Mouse (Mus musculus): ENCODE results near the gene Rbak. TPM values are rescaled to one million over a fixed set of nuclear protein-coding genes. Genes with fewer than 3 reads are reported as not detected.
"Not testable (repeated sequence)": the region's sequence is repeated elsewhere in the genome, so short reads cannot be mapped to it uniquely, and the experiment has no call there.

Rbak gene
- total RNA-seq, 2 experiments from 2014 or later: 3.8 to 6.6 TPM

DNA sequence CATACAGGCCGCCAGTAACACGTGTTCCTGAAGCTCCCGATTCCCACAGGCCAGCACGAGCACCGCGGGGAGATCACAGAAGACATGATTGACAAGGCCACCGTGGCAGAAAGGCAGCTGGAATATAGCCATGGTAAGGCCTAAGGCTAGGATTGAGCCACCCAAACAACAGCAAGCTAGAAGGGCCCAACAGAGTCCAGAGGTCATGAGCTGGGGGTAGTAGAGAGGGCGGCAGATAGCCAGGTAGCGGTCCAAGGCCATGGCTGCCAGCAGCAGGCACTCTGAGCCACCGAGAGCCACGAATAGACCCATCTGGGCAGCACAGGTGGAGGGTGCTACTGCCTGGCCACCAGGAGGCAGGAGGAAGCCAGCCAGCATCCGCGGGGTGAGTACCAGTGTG lies 43.0 kb downstream of the Rbak start:
- no peak for ATAC-seq (ENCODE audit: poor library complexity, severe bottlenecking)

- no peak for ATAC-seq (ENCODE audit: poor library complexity, severe bottlenecking)
Observed at GRCm38 (mm10) chr5:143135042-143135441, 45.5 kb downstream of the Rbak start.

DNA sequence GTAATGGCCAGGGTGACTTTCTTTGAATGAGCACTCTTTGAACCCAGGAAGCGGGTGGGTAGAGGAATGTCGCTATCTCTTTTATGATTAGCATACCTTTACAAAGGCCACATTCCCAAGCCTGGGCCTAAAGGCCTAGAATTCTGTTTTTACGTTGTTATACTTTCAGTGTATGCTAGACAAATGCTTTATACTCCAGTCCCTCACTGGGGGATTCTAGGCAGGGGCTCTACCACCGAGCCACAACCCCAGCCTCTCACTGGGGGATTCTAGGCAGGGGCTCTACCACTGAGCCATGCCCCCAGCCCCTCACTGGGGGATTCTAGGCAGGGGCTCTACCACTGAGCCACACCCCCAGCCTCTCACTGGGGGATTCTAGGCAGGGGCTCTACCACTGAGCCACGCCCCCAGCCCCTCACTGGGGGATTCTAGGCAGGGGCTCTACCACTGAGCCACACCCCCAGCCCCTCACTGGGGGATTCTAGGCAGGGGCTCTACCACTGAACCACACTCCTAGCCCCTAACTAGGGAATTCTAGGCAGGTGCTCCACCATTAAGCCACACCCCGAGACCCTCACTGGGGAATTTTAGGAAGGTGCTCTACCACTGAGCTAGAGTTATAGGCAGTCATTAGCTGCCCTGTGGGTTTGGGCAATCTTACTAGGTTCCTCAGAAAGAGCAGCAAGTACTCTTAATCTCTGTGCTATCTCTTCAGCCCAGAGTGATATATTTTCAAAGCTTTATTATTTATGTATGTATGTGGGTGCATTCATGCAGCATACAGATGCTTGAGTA lies 46.2 kb downstream of the Rbak start:
- ATAC-seq (ENCODE audit: poor library complexity, severe bottlenecking): not testable (repeated sequence)

- ATAC-seq (ENCODE audit: poor library complexity, severe bottlenecking): peak; percentile 30
Observed at GRCm38 (mm10) chr5:143132935-143133514, 47.5 kb downstream of the Rbak start.

DNA sequence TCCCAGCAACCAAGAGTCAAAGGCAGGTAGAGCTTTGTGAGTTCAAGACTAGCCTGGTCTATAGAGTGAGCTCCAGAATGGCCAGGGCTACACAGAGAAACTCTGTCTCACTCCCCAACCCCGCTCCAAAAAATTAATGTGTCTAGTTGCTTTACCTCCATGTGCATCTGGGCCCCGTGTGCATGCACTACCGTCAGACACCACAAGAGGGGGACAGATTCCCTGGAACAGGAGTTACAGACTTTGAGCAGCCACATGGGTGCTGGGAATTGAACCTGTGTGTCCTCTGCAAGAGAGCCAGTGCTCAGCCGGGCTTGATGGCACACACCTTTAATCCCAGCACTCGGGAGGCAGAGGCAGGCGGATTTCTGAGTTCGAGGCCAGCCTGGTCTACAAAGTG lies 50.2 kb downstream of the Rbak start:
- ATAC-seq (ENCODE audit: poor library complexity, severe bottlenecking): peak; percentile 63

DNA sequence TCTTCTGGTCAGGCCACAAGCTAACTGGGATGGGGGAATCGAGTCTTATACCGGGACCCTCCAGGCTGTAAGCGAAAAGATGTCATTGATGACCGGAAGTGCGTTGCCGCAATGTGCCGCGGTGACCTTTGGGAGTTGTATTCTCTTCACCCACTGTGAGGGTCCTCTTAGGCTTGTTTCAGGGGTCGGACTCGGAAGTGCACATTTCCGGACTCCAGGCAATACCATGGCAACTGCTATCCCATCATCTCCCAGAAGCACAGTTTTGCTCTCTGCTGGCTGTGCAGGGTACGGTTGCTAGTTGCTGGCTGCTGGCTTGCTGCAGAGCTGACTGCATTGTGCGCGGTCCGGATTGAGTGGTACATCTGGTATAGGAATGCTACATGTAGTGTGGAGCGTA lies 51.5 kb downstream of the Rbak start:
- ATAC-seq (ENCODE audit: poor library complexity, severe bottlenecking): no peak

GRCm38 (mm10) chr5:143127837-143128236 lies 52.7 kb downstream of the Rbak start:
- no peak for ATAC-seq (ENCODE audit: poor library complexity, severe bottlenecking)

GRCm38 (mm10) chr5:143126908-143127307 lies 53.7 kb downstream of the Rbak start:
- no peak for ATAC-seq (ENCODE audit: poor library complexity, severe bottlenecking)

DNA sequence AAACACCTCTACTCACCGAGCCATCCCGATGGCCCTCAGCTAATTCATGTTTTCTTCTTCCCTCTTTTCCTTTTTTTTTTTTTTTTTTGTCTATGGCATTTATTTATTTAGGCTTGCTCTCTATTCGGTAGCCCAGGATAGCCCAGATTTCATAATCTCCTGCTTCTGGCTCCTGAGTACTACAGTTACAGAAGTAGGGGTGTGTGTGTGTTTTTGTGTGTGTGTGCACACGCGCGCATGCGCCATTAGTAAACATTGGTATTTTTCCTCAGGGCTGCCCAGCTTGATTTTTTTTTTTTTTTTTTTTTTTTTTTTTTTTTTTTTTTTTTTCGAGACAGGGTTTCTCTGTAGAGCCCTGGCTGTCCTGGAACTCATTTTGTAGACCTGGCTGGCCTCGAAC lies 54.5 kb downstream of the Rbak start:
- ATAC-seq (ENCODE audit: poor library complexity, severe bottlenecking): no peak

DNA sequence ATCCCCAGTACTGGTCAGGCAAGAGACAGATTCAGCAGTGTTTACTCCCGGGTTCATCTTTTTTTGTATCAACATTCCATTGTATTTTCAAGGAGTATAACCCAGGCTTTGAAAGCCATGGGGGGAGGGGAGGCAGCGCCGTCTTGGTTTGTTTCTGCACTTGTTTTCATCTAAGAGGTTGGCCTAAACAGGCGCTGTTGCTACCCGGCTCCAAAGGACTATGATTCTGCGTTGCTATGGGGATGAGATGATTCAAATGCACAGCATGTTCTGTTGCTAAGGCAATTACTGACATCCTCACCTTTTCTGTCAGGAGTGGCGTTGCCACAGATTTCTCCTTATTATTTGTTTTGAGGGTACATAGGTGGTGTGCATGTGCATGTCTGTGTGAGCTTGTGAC lies 55.0 kb downstream of the Rbak start:
- ATAC-seq (ENCODE audit: poor library complexity, severe bottlenecking): no peak

- no peak for ATAC-seq (ENCODE audit: poor library complexity, severe bottlenecking)
Observed at GRCm38 (mm10) chr5:143124805-143125378, 55.7 kb downstream of the Rbak start.

GRCm38 (mm10) chr5:143122673-143123072 lies 57.9 kb downstream of the Rbak start:
- ATAC-seq (ENCODE audit: poor library complexity, severe bottlenecking): no peak

Other genes starting within 250 kb of the Rbak start
- not detected in 2 replicates for gene Fscn1, start 220.4 kb downstream of the Rbak start, total RNA-seq (2015)
- 0.08 and 0.11 TPM in 2 replicates for gene Fscn1, start 220.4 kb downstream of the Rbak start, total RNA-seq (2017)
- gene Rnf216, start 67.8 kb downstream of the Rbak start, total RNA-seq (2015): 37.2 and 44.1 TPM in 2 replicates
- gene Rnf216, start 67.8 kb downstream of the Rbak start, total RNA-seq (2017): 38.1 and 57.9 TPM in 2 replicates
- not detected in 2 replicates for gene Olfr718-ps1, start 33.2 kb downstream of the Rbak start, total RNA-seq (2015)
- gene Olfr718-ps1, start 33.2 kb downstream of the Rbak start, total RNA-seq (2017): not detected in 2 replicates
- gene Spdye4b, start 242 bp upstream of the Rbak start, total RNA-seq (2015): not detected in 2 replicates
- not detected in 2 replicates for gene Spdye4b, start 242 bp upstream of the Rbak start, total RNA-seq (2017)
- gene Spdye4a, start 46.1 kb upstream of the Rbak start, total RNA-seq (2015): not detected in 2 replicates
- gene Spdye4a, start 46.1 kb upstream of the Rbak start, total RNA-seq (2017): not detected in 2 replicates
- gene Zfp12, start 54.4 kb upstream of the Rbak start, total RNA-seq (2015): 1.5 and 3.1 TPM in 2 replicates
- gene Zfp12, start 54.4 kb upstream of the Rbak start, total RNA-seq (2017): 6.4 and 6.7 TPM in 2 replicates
- 0.32 and 0.47 TPM in 2 replicates for gene Zfp316, start 89.2 kb upstream of the Rbak start, total RNA-seq (2015)
- gene Zfp316, start 89.2 kb upstream of the Rbak start, total RNA-seq (2017): 1.2 and 1.4 TPM in 2 replicates
- gene Zfp853, start 112.8 kb upstream of the Rbak start, total RNA-seq (2015): 0.09 TPM in 1 of 2 replicates, not detected in the other
- not detected in 2 replicates for gene Zfp853, start 112.8 kb upstream of the Rbak start, total RNA-seq (2017)
- gene E130309D02Rik, start 134.6 kb upstream of the Rbak start, total RNA-seq (2015): 22.4 TPM in 2 replicates
- 10.2 and 13.7 TPM in 2 replicates for gene E130309D02Rik, start 134.6 kb upstream of the Rbak start, total RNA-seq (2017)
- 48.5 and 55.0 TPM in 2 replicates for gene Zdhhc4, start 148.5 kb upstream of the Rbak start, total RNA-seq (2015)
- 22.3 and 24.6 TPM in 2 replicates for gene Zdhhc4, start 148.5 kb upstream of the Rbak start, total RNA-seq (2017)
- not detected in 2 replicates for gene Grid2ip, start 176.6 kb upstream of the Rbak start, total RNA-seq (2015)
- gene Grid2ip, start 176.6 kb upstream of the Rbak start, total RNA-seq (2017): not detected in 2 replicates
- gene Kdelr2, start 223.1 kb upstream of the Rbak start, total RNA-seq (2015): 56.4 and 58.9 TPM in 2 replicates
- gene Kdelr2, start 223.1 kb upstream of the Rbak start, total RNA-seq (2017): 91.2 and 100.0 TPM in 2 replicates